Mouse (Mus musculus) left cerebral cortex, postnatal 4 days (tissue): Measurements from ENCODE around the gene Galr3. TPM values are rescaled to one million over a fixed set of nuclear protein-coding genes. Genes with fewer than 3 reads are reported as not detected.
"Not testable (repeated sequence)": the region's sequence is repeated elsewhere in the genome, so short reads cannot be mapped to it uniquely, and the experiment has no call there.

Experiments used
- DNase-seq: peaks from one replicate; pipeline ENCODE4 v3.0.0-alpha.2; 2022
- intact Hi-C: fragments of 180-260 bp; cut with DNase I; formaldehyde crosslinking; loops from one replicate; pipeline ENCODE4 v1.15.1; 2025
- total RNA-seq, 2 experiments: library from RNA; stranded (reverse); gene quantifications; 2 replicates each; pipeline ENCODE4 v1.2.3; 2021

Galr3 gene
- total RNA-seq, 2 experiments from 2014 or later: 1.0 TPM; not detected in 1

- intact Hi-C loops: no loop called here
- peak; percentile 87 for DNase-seq
These were observed 15.0 kb upstream of the Galr3 start for GRCm38 (mm10) chr15:79026511-79027290.

GRCm38 (mm10) chr15:79027291-79028205 is 14.1 kb upstream of the Galr3 start:
- intact Hi-C loops: no loop called here

GRCm38 (mm10) chr15:79028237-79028738 is 13.4 kb upstream of the Galr3 start, which contains the start of gene H1f0:
Gene H1f0, plus strand, starts transcription at chr15:79028450.
- DNase-seq: peak; percentile 97
- intact Hi-C loops: no loop called here

More at GRCm38 (mm10) chr15:79027291-79028205, 14.1 kb upstream of the Galr3 start:
- peak; percentile 51 for DNase-seq

GRCm38 (mm10) chr15:79028823-79029484 is 12.7 kb upstream of the Galr3 start:
- intact Hi-C loops: no loop called here
- DNase-seq: no peak

- intact Hi-C loops: no loop called here
- DNase-seq: peak; percentile 38
These were observed 12.0 kb upstream of the Galr3 start for GRCm38 (mm10) chr15:79029519-79030241.

- intact Hi-C loops: no loop called here
- DNase-seq: peak; percentile 89
These were observed 10.9 kb upstream of the Galr3 start for GRCm38 (mm10) chr15:79030551-79031435.

GRCm38 (mm10) chr15:79031908-79032307 is 9.8 kb upstream of the Galr3 start:
- DNase-seq, intact Hi-C loops: not testable (repeated sequence)

- DNase-seq: peak; percentile 81
These were observed 3.8 kb upstream of the Galr3 start for GRCm38 (mm10) chr15:79037913-79038328.

GRCm38 (mm10) chr15:79038331-79038730 is 3.4 kb upstream of the Galr3 start:
- intact Hi-C loops: no loop called here
- DNase-seq: no peak

More at GRCm38 (mm10) chr15:79037913-79038328, 3.8 kb upstream of the Galr3 start:
- intact Hi-C loops: no loop called here

- intact Hi-C loops: no loop called here
- peak; percentile 61 for DNase-seq
These were observed 2.8 kb upstream of the Galr3 start for GRCm38 (mm10) chr15:79038853-79039252.

- intact Hi-C loops: no loop called here
These were observed 926 bp upstream of the Galr3 start for GRCm38 (mm10) chr15:79040501-79041416.

GRCm38 (mm10) chr15:79042721-79043491 is 1.2 kb downstream of the Galr3 start:
- DNase-seq: no peak
- intact Hi-C loops: no loop called here

More at GRCm38 (mm10) chr15:79040501-79041416, 926 bp upstream of the Galr3 start:
- no peak for DNase-seq

- no peak for DNase-seq
- intact Hi-C loops: no loop called here
These were observed 3.2 kb downstream of the Galr3 start for GRCm38 (mm10) chr15:79044837-79045236.

- intact Hi-C loops: no loop called here
- no peak for DNase-seq
These were observed 6.5 kb downstream of the Galr3 start for GRCm38 (mm10) chr15:79048186-79048585.

- no peak for DNase-seq
- intact Hi-C loops: no loop called here
These were observed 8.6 kb downstream of the Galr3 start for GRCm38 (mm10) chr15:79050160-79050845.

GRCm38 (mm10) chr15:79050964-79051363 is 9.3 kb downstream of the Galr3 start:
- DNase-seq: no peak
- intact Hi-C loops: no loop called here
